Mouse (Mus musculus): ENCODE data around the gene Lypd3. TPM values are rescaled to one million over a fixed set of nuclear protein-coding genes. Genes with fewer than 3 reads are reported as not detected.

The Lypd3 gene
- polyA plus RNA-seq, 1 experiment from 2014 or later: 95.4 TPM

DNA sequence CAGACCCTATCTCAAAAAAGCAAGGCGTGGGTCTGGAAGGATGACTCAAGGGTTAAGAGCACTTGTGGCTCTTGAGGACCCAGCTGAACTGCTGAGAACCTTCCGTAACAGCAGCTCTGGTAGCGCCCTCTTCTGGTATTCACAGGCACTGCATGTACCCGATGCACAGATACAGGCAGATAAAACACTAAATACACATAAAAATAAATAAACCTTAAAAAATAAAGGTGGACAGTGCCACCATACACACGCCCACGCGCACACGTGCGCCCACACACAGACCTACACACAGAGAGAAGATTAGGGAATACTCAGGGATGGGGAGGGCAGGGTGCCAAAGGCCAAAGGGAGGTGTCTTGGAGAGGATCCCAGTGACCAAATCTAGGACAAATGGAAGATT lies 6.1 kb downstream of the Lypd3 start:
- 11% methylated on average over 9 of the region's 9 CpGs for WGBS
- H3K27me3 ChIP-seq (ENCODE audit: control insufficient read depth, insufficient read depth, low read length): peaks cover 29% of the 10 kb centered on the region

DNA sequence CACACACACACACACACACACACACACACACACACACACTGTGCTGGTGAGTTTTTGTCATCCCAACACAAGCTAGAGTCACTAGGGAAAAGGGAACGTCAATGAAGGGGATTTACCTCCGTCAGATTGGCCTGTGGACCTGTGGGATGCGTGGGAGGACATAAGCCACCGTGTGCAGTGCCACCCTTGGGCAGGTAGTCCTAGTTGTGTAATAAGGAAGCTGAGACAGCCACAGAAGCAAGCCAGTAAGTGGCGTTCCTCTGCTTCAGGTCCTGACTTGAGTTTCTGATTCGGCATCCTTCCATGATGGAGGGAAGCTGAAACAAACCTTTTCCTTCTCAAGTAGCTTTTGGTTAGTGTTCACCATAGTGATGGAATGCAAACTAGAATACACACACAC lies 8.1 kb downstream of the Lypd3 start:
- ATAC-seq (ENCODE audit: insufficient read depth, low FRiP score): no peak
- WGBS: 74% methylated on average over 6 of the region's 6 CpGs

More for the DNA sequence above, 6.1 kb downstream of the Lypd3 start:
- ATAC-seq (ENCODE audit: insufficient read depth, low FRiP score): no peak
- Histone ChIP-seq H3K4me2 (ENCODE audit: low read depth, low read length) (no peak overlapping the region), H3K9ac (ENCODE audit: low read length) (no peak overlapping the region), H3K9me3 (replicated peaks; ENCODE audit: control insufficient read depth, low read length) (no peaks in the 10 kb centered on the region), H3K36me3 (ENCODE audit: control insufficient read depth, insufficient read depth, low read length) (no peaks in the 10 kb centered on the region), H3K27ac (ENCODE audit: low read length) (no peak overlapping the region), H3K4me1 (ENCODE audit: control insufficient read depth, insufficient read depth, low read length) (peaks cover 4% of the 10 kb centered on the region; the same call in 1 of the 2 replicates), H3K4me3 (replicated peaks; ENCODE audit: low read length) (no peak overlapping the region)

DNA sequence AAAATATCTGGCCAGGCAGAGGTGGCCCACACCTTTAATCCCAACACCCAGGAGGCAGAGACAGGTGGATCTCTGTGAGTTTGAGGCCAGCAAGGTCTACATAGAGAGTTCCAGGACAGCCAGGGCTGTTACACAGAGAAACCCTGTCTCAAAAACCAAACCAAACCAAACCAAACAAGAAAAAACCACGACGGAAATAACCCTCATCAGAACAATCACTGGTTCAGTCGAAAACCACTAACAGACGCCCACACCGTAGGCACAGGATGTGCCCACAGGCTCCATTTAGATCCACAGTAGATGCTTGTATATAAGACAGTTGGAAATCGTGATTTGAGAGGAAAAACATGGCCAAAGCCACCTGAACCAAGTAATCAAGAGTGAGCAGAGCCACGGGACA lies 8.6 kb downstream of the Lypd3 start:
- WGBS: 67% methylated on average over 7 of the region's 7 CpGs
- H3K27me3 ChIP-seq (ENCODE audit: control insufficient read depth, insufficient read depth, low read length): peaks cover 8% of the 10 kb centered on the region
- no peaks in the 10 kb centered on the region for H3K9me3 ChIP-seq (replicated peaks; ENCODE audit: control insufficient read depth, low read length)
- no peak overlapping the region for H3K4me3 ChIP-seq (replicated peaks; ENCODE audit: low read length)
- H3K4me1 ChIP-seq (ENCODE audit: control insufficient read depth, insufficient read depth, low read length): no peaks in the 10 kb centered on the region
- no peak overlapping the region for H3K27ac ChIP-seq (ENCODE audit: low read length)
- no peak overlapping the region for H3K4me2 ChIP-seq (ENCODE audit: low read depth, low read length)
- H3K36me3 ChIP-seq (ENCODE audit: control insufficient read depth, insufficient read depth, low read length): no peaks in the 10 kb centered on the region
- ATAC-seq (ENCODE audit: insufficient read depth, low FRiP score): no peak
- H3K9ac ChIP-seq (ENCODE audit: low read length): no peak overlapping the region

More for the DNA sequence above, 8.1 kb downstream of the Lypd3 start:
- Histone ChIP-seq H3K36me3 (ENCODE audit: control insufficient read depth, insufficient read depth, low read length) (no peaks in the 10 kb centered on the region), H3K9ac (ENCODE audit: low read length) (no peak overlapping the region), H3K27ac (ENCODE audit: low read length) (no peak overlapping the region), H3K27me3 (ENCODE audit: control insufficient read depth, insufficient read depth, low read length) (peaks cover 11% of the 10 kb centered on the region), H3K9me3 (replicated peaks; ENCODE audit: control insufficient read depth, low read length) (no peaks in the 10 kb centered on the region), H3K4me2 (ENCODE audit: low read depth, low read length) (no peak overlapping the region), H3K4me3 (replicated peaks; ENCODE audit: low read length) (no peak overlapping the region), H3K4me1 (ENCODE audit: control insufficient read depth, insufficient read depth, low read length) (no peaks in the 10 kb centered on the region)

DNA sequence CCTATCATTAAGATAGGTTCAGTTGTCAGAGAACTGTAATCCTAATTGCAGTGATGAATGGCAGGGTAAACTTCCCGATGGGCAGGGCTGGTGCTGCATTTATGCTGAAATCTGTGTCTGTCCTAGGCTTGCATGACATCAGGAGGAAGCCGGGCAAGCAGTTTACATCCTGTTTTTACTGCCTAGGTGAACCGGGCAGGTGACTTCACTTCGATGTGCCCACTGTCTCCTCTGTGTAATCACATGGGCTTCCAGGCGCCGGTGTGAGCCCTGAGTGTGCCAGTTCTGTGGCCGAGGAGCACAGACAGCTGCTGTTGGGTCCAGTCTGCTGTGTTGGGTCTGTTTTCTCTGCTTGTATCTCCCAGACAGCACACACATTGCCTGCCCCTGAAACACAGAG lies 10.1 kb downstream of the Lypd3 start:
- no peaks in the 10 kb centered on the region for H3K36me3 ChIP-seq (ENCODE audit: control insufficient read depth, insufficient read depth, low read length)
- H3K4me1 ChIP-seq (ENCODE audit: control insufficient read depth, insufficient read depth, low read length): no peaks in the 10 kb centered on the region
- WGBS: 62% methylated on average over 7 of the region's 7 CpGs
- no peak overlapping the region for H3K4me2 ChIP-seq (ENCODE audit: low read depth, low read length)
- no peaks in the 10 kb centered on the region for H3K9me3 ChIP-seq (replicated peaks; ENCODE audit: control insufficient read depth, low read length)
- no peak overlapping the region for H3K9ac ChIP-seq (ENCODE audit: low read length)
- H3K27ac ChIP-seq (ENCODE audit: low read length): no peak overlapping the region
- no peak for ATAC-seq (ENCODE audit: insufficient read depth, low FRiP score)
- H3K4me3 ChIP-seq (replicated peaks; ENCODE audit: low read length): no peak overlapping the region
- H3K27me3 ChIP-seq (ENCODE audit: control insufficient read depth, insufficient read depth, low read length): no peaks in the 10 kb centered on the region

DNA sequence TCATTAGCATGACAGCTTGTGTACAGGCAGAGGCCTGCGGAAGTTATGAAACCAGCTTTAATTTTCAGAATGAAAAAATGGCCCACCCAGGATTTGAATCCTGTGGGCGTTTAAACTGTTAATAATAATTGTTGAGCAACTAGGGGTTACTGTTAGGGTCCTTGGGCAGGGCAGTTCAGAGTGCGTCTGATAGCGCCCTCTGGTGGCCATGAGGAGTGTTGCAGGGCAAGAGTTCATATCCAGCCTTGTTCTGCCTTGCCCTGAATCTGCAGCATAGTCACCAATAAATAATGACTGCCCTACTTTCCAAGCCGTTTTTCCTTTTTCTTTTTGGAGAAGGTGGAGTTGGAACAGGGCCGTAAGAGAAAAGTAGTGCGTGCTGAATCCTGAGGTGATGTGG lies 17.3 kb downstream of the Lypd3 start:
- no peaks in the 10 kb centered on the region for H3K27me3 ChIP-seq (ENCODE audit: control insufficient read depth, insufficient read depth, low read length)
- no peak overlapping the region for H3K4me3 ChIP-seq (replicated peaks; ENCODE audit: low read length)
- no peaks in the 10 kb centered on the region for H3K9me3 ChIP-seq (replicated peaks; ENCODE audit: control insufficient read depth, low read length)
- 20% methylated on average over 7 of the region's 7 CpGs for WGBS
- no peaks in the 10 kb centered on the region for H3K4me1 ChIP-seq (ENCODE audit: control insufficient read depth, insufficient read depth, low read length)
- H3K27ac ChIP-seq (ENCODE audit: low read length): peak overlapping the region; percentile 34; the same call in 1 of the 2 replicates
- ATAC-seq (ENCODE audit: insufficient read depth, low FRiP score): no peak
- no peak overlapping the region for H3K4me2 ChIP-seq (ENCODE audit: low read depth, low read length)
- no peaks in the 10 kb centered on the region for H3K36me3 ChIP-seq (ENCODE audit: control insufficient read depth, insufficient read depth, low read length)
- H3K9ac ChIP-seq (ENCODE audit: low read length): no peak overlapping the region

DNA sequence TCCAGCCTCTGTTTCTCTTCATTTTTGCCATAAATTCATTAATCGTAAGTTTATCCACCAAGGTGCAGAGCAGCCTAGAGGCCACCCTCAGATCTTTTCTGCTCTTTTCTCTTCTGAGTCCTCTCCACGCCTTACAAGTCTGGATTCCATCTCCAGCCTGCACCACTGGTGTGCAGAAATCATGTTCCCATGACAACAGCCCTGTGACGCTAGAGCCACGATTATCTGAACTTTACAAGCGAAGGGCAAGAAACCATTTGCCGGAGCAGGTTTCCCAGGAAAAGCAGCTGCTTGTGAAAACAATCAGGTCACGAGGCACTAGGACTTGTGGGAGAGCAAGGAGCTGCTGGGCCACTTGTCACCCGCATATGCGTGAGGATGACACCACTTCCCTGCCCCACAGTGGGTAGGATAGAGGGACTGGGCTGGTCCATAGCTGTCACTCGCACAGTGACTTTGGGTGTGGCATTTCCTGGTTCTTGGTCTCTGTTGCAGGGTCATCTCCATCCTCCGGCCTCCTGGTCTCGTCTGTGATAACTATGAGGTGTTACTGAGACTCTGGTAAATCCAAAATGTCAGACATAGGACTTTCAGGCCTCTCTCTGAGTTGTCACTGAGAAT lies 23.5 kb downstream of the Lypd3 start:
- no peak for ATAC-seq (ENCODE audit: insufficient read depth, low FRiP score)
- Histone ChIP-seq H3K27ac (ENCODE audit: low read length) (no peak overlapping the region), H3K9me3 (replicated peaks; ENCODE audit: control insufficient read depth, low read length) (0 out of 2 replicates have a peak, but pooled peaks cover 3% of the 10 kb centered on the region), H3K4me2 (ENCODE audit: low read depth, low read length) (no peak overlapping the region), H3K4me1 (ENCODE audit: control insufficient read depth, insufficient read depth, low read length) (no peaks in the 10 kb centered on the region), H3K36me3 (ENCODE audit: control insufficient read depth, insufficient read depth, low read length) (no peaks in the 10 kb centered on the region), H3K9ac (ENCODE audit: low read length) (no peak overlapping the region), H3K4me3 (replicated peaks; ENCODE audit: low read length) (no peak overlapping the region), H3K27me3 (ENCODE audit: control insufficient read depth, insufficient read depth, low read length) (no peaks in the 10 kb centered on the region)
- 43% methylated on average over 12 of the region's 12 CpGs for WGBS

DNA sequence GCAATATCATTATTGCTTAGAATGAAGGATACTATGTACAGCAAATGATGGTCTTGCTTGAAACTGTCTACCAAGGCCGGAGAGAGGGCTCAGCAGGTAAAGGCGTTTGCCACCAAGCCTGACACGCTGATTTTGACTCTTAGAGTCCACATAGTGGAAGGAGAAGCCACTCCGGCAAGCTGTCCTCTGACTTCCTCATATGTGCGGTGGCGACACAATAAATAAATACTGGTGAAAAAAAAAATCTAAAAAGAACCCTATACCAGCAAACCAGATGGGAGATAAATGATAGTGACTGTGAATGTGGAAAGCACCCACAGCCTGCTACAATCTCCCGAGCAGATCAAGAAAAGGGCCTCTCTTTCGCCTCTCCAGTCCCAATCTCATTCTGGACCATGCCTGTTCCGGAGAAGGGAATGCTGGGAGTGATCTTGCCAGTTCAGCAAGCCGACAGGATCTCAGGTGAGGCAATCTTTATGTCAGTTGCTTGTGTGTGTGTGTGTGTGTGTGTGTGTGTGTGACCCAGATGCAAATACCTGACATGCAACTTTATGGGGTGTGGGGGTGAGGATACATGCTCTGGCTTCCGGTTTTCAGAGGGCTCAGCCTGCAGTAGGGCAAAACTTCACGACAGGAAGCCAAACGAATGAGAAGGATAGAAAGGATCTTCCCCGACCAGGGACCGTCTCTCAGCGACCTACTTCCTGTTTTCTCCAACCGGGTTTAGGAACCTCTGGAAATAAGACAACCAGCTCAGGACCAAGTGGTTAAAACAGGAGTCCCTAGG lies 25.0 kb downstream of the Lypd3 start:
- H3K27ac ChIP-seq (ENCODE audit: low read length): no peak overlapping the region
- no peaks in the 10 kb centered on the region for H3K36me3 ChIP-seq (ENCODE audit: control insufficient read depth, insufficient read depth, low read length)
- no peaks in the 10 kb centered on the region for H3K27me3 ChIP-seq (ENCODE audit: control insufficient read depth, insufficient read depth, low read length)
- no peak overlapping the region for H3K4me2 ChIP-seq (ENCODE audit: low read depth, low read length)
- ATAC-seq (ENCODE audit: insufficient read depth, low FRiP score): no peak
- H3K4me3 ChIP-seq (replicated peaks; ENCODE audit: low read length): no peak overlapping the region
- 0 out of 2 replicates have a peak, but pooled peaks cover 3% of the 10 kb centered on the region for H3K9me3 ChIP-seq (replicated peaks; ENCODE audit: control insufficient read depth, low read length)
- 62% methylated on average over 17 of the region's 17 CpGs for WGBS
- H3K9ac ChIP-seq (ENCODE audit: low read length): no peak overlapping the region
- H3K4me1 ChIP-seq (ENCODE audit: control insufficient read depth, insufficient read depth, low read length): no peaks in the 10 kb centered on the region

DNA sequence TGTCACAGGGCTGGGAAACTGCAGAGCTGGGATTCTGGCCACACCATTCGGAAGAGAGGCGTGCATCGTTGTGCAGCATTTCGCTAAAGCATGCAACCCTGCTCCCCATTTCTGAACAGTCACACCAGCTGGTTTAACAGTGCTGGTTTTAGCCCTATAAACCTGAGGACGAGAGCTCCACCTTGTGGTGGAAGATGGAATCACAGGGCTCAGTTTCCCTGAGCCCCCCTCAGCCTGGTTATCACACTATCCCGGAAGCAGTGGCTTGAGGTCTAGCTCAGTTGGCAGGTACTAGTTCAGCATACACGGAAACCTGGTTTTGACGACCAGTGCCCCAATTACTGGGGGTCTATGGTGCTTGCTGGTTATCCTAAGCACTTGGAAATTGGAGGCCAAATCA lies 26.2 kb downstream of the Lypd3 start:
- Histone ChIP-seq H3K27me3 (ENCODE audit: control insufficient read depth, insufficient read depth, low read length) (no peaks in the 10 kb centered on the region), H3K4me1 (ENCODE audit: control insufficient read depth, insufficient read depth, low read length) (no peaks in the 10 kb centered on the region), H3K36me3 (ENCODE audit: control insufficient read depth, insufficient read depth, low read length) (no peaks in the 10 kb centered on the region), H3K4me2 (ENCODE audit: low read depth, low read length) (no peak overlapping the region), H3K4me3 (replicated peaks; ENCODE audit: low read length) (no peak overlapping the region), H3K9me3 (replicated peaks; ENCODE audit: control insufficient read depth, low read length) (0 out of 2 replicates have a peak, but pooled peaks cover 3% of the 10 kb centered on the region), H3K9ac (ENCODE audit: low read length) (no peak overlapping the region), H3K27ac (ENCODE audit: low read length) (no peak overlapping the region)
- no peak; the same call in 1 of the 2 replicates for ATAC-seq (ENCODE audit: insufficient read depth, low FRiP score)
- 12% methylated on average over 8 of the region's 8 CpGs for WGBS

DNA sequence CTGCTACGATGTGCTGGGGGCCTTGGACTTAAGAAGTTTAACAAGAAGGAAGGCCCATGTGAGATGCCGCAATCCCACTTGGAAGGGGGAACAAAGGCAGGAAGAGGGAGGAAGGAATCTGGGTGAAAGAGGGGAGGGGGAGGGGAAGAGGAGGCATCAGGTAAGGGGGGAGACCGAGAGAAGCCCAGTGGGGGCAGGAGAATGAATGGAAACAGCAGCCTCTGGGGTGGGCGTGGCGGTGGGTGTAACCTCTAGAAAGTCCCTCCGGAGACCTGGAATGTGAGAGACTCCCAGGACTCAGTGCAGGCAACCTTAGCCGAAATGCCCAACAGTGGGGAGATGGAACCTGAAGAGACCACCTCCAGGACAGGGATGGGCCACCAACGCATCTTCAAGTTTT lies 28.0 kb downstream of the Lypd3 start:
- H3K4me2 ChIP-seq (ENCODE audit: low read depth, low read length): no peak overlapping the region
- H3K9me3 ChIP-seq (replicated peaks; ENCODE audit: control insufficient read depth, low read length): no peaks in the 10 kb centered on the region
- H3K36me3 ChIP-seq (ENCODE audit: control insufficient read depth, insufficient read depth, low read length): no peaks in the 10 kb centered on the region
- WGBS: 40% methylated on average over 8 of the region's 8 CpGs
- no peak overlapping the region for H3K4me3 ChIP-seq (replicated peaks; ENCODE audit: low read length)
- no peak for ATAC-seq (ENCODE audit: insufficient read depth, low FRiP score)
- no peaks in the 10 kb centered on the region for H3K4me1 ChIP-seq (ENCODE audit: control insufficient read depth, insufficient read depth, low read length)
- no peak overlapping the region for H3K27ac ChIP-seq (ENCODE audit: low read length)
- H3K27me3 ChIP-seq (ENCODE audit: control insufficient read depth, insufficient read depth, low read length): no peaks in the 10 kb centered on the region
- no peak overlapping the region for H3K9ac ChIP-seq (ENCODE audit: low read length)

Measured in stomach, embryonic 16.5 days (tissue).